Mouse (Mus musculus) lung, postnatal 0 days (tissue): ENCODE results near the gene Otx2.

Source experiments
- CTCF ChIP-seq: IDR thresholded peaks from 2 replicates; pipeline ENCODE4 v1.5.1; 2016; ENCODE audit warnings: antibody characterized with exemption, mild to moderate bottlenecking
- EP300 ChIP-seq: IDR thresholded peaks from 2 replicates; pipeline ENCODE4 v1.6.1; 2016; ENCODE audit warnings: antibody characterized with exemption, mild to moderate bottlenecking, control low read depth

GRCm38 (mm10) chr14:48709371-48710061, 35.9 kb upstream of the Otx2 start:
- TF ChIP-seq CTCF = no peak
- TF ChIP-seq EP300 = no peak
